Mouse (Mus musculus) yolk sac, embryonic 10.5 days (tissue): ENCODE measurements around the gene Foxp1.

Source experiments
- DNase-seq: peaks from one replicate; pipeline ENCODE4 v3.0.0-alpha.2; 2017; ENCODE audit warnings: low spot score

Foxp1 gene

DNA sequence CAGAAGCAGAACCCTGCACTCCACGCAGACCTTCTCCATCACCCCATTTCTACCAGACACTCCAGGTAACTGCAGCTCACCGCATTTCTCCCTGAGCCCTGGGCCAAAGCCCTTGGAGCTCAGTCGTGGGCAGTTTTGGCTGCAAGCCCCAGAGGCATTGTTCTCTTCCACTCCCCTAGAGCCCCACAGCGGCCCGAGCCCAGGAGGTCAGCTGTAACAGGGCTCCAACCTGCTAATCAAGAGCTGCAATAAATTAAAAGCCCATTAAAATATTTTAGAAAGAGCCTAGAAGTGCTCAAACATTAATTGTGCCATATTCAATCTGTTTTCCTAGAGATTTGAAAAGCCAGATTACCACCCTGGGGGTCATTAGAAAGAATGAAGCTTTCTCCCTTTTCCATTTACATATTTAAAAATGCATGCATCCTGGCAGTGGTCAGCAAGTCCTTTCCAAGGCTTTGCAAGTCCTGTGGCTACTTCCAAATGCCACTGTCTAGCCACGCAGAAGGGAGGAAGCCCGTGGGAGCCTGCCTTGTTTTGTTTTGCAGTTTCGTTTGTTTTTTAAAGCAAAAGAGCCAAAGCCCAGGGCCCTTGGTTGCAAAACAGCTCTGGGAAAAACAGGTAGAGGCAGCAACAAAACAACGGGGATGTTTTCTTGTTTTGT is 83.2 kb downstream of the Foxp1 start:
- no peak for DNase-seq

DNA sequence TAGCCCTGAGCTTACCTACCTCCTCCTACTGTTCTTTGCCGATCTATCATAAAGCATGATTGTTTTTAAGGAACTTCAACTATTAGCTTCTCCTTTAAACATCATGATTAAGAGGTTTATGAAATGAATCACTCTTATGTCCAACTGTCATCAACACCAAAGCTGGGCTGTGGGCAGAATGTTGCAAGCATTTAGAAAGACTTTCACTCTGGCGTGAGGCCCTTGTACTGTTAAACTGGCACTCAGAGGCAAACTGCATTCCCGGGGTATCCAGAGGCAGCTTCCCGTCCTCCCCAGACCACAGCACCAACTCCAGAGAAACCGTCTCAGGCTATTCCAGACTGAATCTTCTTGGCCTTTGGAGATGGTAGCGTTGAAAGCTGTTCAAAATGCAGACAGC is 86.2 kb downstream of the Foxp1 start:
- no peak for DNase-seq

DNA sequence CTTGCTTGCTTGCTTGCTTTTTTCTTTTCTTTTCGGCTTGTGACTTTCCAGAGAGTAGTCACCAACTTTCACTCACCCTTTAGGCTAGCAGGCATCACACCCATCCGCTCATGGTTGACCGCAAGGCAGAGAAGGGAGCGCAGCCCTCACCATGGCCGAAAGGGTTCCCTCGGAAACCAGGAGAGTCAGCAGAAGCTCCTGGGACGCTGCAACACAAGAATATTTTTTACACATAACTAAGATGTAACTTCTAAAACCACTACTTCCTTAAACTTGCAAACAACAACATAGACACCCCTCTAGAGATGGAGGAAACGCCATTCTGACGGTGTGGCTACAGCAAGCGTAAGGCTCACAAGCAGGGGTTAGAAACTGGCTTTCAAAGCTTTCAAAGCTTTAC is 87.4 kb downstream of the Foxp1 start:
- DNase-seq, result no peak

DNA sequence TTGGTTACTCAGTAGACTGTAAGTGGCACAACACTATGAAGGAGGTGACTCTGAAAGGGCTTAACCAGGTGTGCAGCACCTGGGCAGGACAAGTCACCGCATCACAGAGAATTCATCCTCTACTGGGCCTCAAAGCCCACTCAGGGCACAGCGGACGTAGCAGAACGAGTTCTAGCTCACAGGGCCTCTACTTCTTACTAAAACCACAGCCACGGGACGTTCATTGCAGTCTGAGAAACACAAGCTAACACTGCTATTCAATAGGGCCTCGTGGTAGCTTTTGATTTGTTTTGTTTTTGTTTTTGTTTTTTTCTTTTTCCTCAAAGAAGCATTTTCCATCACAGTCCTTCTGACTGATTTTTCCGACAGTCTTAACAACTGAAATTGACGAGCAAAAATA is 89.5 kb downstream of the Foxp1 start:
- no peak for DNase-seq

DNA sequence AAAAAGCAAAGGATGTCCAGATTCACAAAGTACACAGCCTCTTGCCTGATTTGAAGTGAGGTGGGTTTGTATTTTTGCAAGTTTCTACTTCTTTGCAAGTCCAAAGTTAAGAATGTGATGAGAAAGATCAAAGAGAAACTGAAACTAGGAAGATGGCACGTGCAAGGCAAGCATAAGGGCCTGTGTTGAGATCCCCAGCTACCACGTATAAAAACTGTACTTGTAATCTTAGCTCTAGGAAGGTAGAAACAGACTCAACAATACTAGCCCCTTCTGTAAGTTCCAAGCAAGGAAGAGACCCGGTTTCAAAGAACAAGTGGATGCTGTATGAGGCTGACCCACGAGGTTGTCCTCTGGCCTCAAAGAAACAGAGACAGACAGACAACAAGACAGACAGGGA is 90.6 kb downstream of the Foxp1 start:
- DNase-seq, result no peak

DNA sequence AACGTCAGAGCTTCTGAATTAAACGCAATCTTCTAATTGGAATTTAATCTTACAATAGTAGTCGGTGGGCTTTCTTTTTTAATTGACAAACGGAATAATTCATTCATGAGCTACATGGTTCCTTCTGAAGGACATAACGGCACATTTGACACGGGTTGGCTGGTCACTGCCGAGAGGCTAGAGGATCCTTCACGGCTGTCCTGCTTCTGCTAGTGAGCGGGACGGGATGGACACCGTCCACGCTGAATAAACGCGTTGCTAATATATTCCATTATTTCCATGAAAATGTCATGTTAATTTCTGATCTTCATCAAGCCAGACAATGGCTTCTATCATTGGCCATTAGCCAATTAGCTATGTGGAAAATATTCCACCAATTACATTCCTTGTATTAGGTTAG is 92.0 kb downstream of the Foxp1 start:
- no peak for DNase-seq

DNA sequence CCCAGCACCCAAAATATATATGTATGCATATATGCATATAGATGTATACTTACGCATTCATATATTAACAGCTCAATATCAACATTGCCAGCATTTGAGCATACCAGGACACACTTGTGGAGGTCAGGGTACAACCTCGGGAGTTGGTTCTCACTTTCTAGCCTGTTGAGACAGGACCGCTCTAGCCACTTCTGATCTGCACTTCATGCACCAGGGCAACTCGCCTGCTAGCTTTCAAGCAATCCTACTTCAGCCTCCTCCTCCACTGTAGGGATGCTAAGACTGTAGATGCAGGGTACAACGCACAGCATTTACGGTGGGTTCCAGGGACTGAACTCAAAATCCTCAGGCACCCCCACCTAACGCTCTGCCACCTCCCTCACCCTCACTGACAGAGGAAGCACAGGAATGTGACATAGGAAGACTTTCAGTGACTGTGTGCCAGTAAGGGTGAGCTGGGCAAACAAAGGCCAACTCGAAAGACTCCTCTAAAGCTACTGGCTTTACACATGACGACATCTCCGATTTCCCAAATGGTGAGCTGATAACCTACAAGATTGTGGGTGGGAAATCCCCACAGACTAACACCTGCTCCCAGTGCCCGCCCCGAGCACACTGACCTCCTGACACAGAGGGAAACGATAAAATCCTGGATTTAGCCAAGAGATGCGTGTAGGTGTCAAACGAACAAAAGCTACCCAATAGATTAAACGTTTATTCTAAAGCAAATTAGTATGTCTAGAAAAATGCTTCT is 93.0 kb downstream of the Foxp1 start:
- no peak for DNase-seq

DNA sequence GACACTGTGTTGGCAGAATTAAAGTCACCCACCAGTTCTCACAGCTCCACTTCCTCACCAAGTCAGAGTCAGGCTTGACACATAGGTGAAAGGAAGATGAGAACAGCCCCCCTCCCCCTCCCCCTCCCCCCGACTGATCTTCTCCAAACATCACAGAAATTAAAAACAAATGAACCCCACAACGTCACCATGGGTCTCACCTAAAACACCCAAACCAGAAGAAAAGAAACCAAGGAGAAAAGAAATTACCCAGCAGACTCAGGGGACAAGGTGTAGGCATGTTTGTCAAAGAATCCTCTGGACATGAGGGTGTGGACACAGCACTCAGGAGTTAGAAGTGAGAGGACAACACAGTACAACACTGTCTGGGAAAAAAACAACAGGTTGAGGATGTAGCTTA is 93.6 kb downstream of the Foxp1 start:
- no peak for DNase-seq

DNA sequence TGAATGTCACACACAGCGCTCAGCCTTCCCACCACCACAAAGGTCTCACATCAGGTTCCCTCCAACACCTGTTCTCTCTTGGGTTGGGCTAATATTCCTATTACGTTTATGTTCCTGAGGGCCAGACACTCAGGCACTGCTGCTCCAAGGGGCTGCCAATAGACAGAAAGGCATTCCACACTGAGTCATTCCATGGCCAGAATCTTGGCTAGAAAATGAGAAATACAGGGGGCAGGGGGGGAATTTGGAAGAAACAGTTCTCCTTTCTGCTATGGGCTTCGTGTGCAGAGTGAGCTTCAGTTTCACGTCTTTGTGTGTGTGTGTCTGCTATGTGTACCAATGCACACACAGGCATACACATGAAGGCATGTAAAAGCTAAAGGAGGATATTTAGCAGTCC is 95.2 kb downstream of the Foxp1 start:
- no peak for DNase-seq

DNA sequence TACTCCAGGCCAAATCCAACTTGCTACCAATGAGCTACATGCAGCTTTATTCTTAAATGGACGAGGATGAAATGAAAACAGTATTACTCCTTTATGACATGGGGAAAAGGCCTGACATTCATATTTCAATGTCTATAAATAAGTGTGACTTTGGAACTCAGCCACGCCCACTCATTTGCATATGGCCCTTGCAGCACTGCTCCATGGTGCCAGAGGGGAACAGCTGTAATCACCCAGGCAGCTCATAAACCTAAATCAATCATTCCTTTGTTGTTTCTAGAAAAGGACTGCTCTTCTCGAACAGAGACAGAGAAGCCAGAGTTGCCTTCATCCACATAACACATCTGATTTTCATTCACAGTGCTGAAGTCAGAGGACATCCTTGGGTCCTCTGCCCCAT is 97.5 kb downstream of the Foxp1 start:
- DNase-seq, result no peak

DNA sequence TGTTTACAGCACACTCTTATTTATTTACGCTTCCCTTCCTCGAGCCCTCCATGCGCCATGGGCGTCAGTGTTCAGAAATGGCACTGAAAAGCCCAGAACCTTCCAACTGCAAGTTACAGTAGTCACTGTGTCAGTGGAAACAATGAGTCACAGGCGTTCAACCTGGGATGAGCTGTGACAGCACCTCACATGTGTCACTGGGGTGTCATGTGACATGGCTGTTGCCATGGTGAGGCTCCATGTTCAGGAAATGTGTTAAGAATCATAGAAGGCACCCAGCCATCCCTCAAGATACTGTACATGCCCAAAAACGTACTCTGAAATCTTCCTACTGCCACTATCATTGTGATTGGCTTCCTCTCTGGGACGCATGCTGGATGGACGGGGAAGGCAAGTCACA is 101.9 kb downstream of the Foxp1 start:
- DNase-seq, result no peak

DNA sequence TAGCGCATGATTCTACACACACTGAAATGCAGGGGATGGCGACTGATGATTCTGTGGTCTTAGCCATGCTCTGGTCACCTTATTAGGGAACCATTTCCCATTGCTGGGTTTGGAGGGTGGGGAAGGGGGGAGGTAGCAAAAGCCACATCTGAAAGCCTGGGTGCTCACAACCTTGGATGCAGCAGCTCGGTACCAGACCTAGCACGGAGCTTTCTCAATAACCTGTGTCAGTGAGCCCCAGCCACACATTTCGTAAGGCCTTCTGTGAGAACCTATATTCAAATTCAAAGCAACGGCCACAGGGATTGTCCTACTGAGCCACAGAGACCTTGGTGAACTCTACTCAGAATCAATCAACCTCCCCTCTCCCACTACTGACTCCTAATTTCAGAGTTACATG is 109.9 kb downstream of the Foxp1 start:
- DNase-seq, result no peak

DNA sequence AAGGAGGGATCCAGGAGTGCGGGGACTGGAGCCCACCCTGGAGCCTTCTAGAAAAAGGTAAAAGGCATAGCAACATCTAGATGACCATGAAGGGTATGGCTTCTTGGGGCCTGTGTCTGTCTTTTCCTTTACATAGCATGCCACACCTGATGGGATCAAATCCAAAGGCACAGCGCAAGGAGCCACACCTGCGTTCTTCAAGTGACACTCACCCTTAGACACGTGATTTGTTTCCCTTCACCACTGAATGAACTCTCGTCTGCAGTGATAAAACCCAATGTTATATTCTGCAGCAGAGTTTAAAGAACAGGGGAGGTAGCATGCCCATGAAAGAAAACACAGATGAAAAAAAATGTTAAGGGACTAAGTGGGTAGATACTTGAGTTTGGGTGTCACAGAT is 112.9 kb downstream of the Foxp1 start:
- no peak for DNase-seq

DNA sequence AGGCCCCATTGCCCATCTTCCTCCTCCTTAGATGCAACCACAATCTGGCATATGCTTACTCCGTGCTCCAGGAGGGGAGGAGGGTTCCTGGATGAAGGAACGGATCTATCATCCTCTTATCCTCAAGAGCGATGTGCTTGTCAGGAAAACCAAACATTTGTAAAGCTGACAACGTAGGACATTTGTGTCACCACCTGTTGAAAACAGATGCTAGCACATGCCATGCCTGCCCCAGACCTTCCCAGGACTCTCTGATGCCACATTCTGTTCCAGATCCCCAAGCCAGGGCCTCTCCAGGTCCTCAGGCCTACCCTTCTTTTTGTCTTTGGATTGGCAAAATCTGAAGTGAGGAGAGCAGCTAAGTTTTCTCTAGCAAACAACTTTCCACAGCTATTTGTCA is 113.6 kb downstream of the Foxp1 start:
- no peak for DNase-seq

DNA sequence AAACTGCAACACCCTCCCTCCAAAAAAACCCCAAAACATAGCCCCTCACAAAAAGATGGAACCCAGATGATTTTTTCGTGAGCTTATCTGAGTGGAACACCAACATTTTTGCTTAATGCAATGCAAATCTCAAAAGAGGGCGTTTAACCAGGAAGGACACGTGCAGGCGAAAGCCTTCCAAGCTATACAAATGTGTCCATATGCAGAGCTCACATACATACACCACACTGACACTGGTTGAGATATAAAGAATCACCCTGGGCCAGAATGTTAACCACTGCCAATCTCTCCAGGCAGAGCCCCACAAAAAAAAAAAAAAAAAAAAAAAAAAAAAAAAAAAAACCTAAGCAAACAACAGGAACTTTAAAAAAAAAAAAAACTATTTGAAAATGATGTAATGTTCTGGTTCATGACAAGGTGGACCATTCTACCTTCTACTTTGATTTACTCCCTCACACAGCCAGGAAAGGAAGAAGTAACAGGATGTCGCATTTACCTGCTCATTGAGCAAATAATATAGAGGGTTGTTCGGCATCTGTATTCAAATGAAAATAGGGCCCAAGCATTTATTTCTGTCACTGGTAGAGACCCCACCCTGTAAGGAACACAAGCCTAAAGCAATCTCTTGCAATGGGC is 118.6 kb downstream of the Foxp1 start:
- DNase-seq, result no peak

DNA sequence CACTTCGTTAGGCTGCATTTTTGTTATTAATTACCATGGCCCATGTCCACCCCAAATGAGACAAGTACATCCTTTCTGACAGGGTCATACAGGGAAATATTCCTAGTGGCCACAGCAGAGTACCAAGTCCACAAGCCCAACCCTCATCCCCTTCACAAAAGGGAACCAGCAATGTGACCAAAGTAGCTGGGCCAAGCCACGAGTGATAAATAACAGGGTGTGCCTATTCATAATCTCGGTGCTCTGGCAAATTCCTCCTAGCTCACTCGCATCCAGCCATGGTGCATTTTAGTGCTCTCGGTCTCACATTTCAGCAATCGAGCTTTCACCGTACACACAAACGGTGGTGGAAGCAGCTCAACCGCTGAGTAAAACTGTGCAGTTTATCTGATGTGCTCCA is 119.6 kb downstream of the Foxp1 start:
- DNase-seq, result no peak

DNA sequence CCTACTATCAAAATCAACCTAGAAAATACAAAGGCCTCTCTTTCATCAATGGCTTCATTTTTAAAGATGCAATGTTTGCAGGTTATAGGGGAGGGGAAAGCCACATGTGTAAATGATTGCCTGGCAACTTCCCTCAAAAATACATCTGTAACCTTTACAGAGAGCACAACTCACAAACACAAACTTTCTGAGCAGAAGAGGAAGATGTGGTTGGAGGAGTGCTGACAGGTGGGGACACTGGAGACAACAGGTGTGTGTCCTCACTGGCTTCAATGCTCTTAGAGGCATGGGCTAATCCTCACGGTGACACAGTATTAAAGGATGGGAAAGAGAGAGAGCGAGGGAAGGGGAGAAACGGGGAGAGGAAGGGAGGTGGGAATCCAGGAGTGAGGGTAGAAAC is 120.2 kb downstream of the Foxp1 start:
- DNase-seq, result no peak

DNA sequence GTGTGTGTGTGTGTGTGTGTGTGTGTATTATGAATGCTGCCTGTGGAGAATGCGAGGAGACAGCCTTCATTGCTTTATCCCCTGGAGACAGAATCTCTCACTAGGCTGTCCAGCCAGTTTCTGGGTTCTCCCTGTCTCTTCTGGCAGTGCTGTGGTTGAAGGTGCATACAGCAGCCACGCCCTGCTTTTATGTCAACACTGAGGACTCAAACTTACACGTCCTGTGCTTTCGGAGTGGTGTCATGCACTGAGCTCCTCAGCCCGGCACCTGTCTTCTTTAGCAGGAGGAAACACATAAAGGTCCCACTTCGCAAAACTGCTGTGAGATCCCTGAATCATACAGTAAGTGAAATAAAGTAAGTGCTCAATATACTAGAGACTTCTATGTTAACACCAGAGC is 120.7 kb downstream of the Foxp1 start:
- DNase-seq, result no peak

DNA sequence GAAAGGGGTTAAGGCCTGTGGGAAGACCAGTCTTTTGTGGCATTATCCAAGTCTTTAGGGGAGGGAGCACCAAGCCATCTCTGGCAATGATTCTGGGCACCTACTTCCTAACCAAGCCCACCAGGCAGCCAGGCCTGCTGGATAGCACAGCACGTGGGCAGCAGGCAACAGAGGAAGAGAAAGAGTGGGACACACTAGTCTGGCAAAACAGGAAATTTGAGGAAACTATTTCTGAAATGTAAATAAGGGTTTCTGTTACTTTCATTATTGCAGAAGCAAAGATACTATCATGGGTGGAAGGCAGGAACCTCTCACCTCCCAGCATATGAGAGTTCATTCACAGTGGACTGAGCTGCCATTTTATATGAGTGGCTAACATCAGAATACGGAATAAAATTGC is 121.3 kb downstream of the Foxp1 start:
- no peak for DNase-seq

DNA sequence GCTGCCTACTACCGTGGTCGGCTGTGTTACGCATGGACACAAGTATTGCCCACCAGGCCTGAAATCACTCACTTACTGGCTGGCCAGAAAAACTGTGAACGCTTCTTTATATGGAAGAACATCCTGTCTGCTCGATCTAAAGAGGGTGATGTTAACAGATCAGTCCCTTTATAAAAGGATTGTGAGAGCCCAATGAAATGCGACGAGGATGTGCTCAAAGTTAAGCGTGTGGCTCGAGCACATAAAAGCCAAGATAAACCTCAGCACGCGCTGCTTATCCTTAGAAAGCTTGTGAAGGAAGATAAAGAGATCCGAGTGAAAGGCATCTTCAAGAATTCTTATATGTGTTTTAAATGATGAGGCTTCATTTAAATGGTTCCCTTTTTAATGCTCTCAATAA is 126.8 kb downstream of the Foxp1 start:
- no peak for DNase-seq

DNA sequence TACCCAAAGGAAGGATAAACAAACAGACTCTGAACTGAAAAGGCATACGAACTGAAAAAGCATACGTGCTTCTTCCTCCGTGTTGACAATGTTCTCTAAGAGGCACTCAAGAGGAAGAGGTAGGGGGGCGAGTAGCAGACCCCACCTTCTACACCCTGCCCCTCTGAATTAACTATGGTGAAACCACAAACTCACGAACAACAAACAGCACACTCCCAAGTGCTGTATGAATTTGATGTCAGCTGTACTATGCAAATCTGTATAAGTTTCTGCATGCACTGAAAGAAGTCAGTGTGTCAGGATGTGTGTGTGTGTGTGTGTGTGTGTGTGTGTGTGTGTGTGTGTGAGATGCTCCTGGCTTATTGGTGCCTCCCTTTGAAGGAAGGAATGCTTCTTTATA is 127.7 kb downstream of the Foxp1 start:
- DNase-seq, result no peak

DNA sequence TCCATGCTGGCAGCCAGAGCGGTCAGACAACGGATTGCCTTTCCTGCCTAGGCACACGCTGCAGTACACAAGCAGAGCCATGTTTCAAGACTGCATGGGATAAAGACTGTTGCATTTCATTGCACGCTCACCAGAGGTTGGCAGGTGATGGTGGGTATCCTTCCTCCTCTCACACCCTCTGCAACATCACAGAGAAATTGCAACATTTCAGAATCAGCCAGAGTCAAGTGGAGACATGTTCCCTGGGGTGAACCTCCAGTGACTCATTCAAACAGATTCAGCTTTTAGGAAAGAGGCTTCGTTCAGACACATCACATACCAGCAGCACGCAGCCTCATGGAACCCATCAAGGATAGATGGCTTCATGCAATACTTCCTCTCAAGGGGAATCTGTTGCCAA is 130.0 kb downstream of the Foxp1 start:
- DNase-seq, result no peak
